Mouse (Mus musculus) hindbrain, embryonic 13.5 days (tissue): ENCODE results near the gene Ifna5. TPM values are rescaled to one million over a fixed set of nuclear protein-coding genes. Genes with fewer than 3 reads are reported as not detected.
A peak's percentile ranks its signal among the peaks of the same experiment; 100 is the strongest.

ENCODE experiments used
- ATAC-seq: fragments of 200-750 bp; cut with Nextera tagmentation; 2 replicates; pipeline ENCODE4 v1.8.0; 2017; ENCODE audit warnings: moderate TSS enrichment; ENCODE audit not compliant: low FRiP score
- H3K27ac ChIP-seq: fragments of 300-500 bp; sonication (generic); 2 replicates; pipeline ENCODE4 v1.5.1; 2015; ENCODE audit warnings: inconsistent platforms, mild to moderate bottlenecking, moderate library complexity
- H3K27me3 ChIP-seq: fragments of 300-500 bp; sonication (generic); 2 replicates; pipeline ENCODE4 v1.6.1; 2015; ENCODE audit warnings: mild to moderate bottlenecking, inconsistent platforms
- H3K36me3 ChIP-seq: fragments of 300-500 bp; sonication (generic); 2 replicates; pipeline ENCODE4 v1.6.1; 2015; ENCODE audit warnings: mild to moderate bottlenecking, inconsistent platforms
- H3K4me1 ChIP-seq: fragments of 300-500 bp; sonication (generic); replicated peaks from 2 replicates; pipeline ENCODE4 v1.6.1; 2015; ENCODE audit warnings: inconsistent platforms
- H3K4me2 ChIP-seq: fragments of 300-500 bp; sonication (generic); 2 replicates; pipeline ENCODE4 v1.6.1; 2015; ENCODE audit warnings: inconsistent platforms, mild to moderate bottlenecking, moderate library complexity
- H3K4me3 ChIP-seq: fragments of 300-500 bp; sonication (generic); 2 replicates; pipeline ENCODE4 v1.5.1; 2015; ENCODE audit warnings: mild to moderate bottlenecking, inconsistent platforms
- H3K9ac ChIP-seq: fragments of 300-500 bp; sonication (generic); 2 replicates; pipeline ENCODE4 v1.6.1; 2015; ENCODE audit warnings: mild to moderate bottlenecking, inconsistent platforms
- H3K9me3 ChIP-seq: fragments of 300-500 bp; sonication (generic); 2 replicates; pipeline ENCODE4 v1.6.1; 2016; ENCODE audit warnings: inconsistent platforms
- WGBS: fragments of 180-500 bp; shearing (Covaris S2); methylation state at CpG from one replicate; pipeline ENCODE4 v1.1.7; 2015; 5-methylcytosine and 5-hydroxymethylcytosine counted together
- polyA plus RNA-seq: library from polyadenylated mRNA; unstranded; fragments of >200 nt; fragmentation: Nextera tagmentation; extraction: Ambion mirVana; gene quantifications from 2 replicates; pipeline ENCODE4 v1.2.1, GENCODE M21; 2015

Gene Ifna5
- polyA plus RNA-seq, 1 experiment from 2014 or later: not detected

- Histone ChIP-seq H3K9ac (0 out of 2 replicates have a peak overlapping the region, but pooled peaks have one; percentile 68), H3K9me3 (no peaks in the 10 kb centered on the region), H3K27me3 (peaks cover 33% of the 10 kb centered on the region), H3K36me3 (no peaks in the 10 kb centered on the region), H3K4me1 (peaks cover 17% of the 10 kb centered on the region), H3K4me3 (peak overlapping the region; percentile 53), H3K27ac (no peak overlapping the region), H3K4me2 (peak overlapping the region; percentile 93)
- WGBS: 1% methylated on average over 8 of the region's 8 CpGs
- peak; percentile 70 for ATAC-seq
Observed at GRCm38 (mm10) chr4:88867366-88867925, 32.1 kb downstream of the Ifna5 start.

- H3K4me2 ChIP-seq: peak overlapping the region; percentile 93
- H3K4me1 ChIP-seq: peaks cover 14% of the 10 kb centered on the region
- H3K4me3 ChIP-seq: peak overlapping the region; percentile 53
- no peak overlapping the region for H3K27ac ChIP-seq
- peaks cover 27% of the 10 kb centered on the region for H3K27me3 ChIP-seq
- H3K36me3 ChIP-seq: no peaks in the 10 kb centered on the region
- peak overlapping the region; percentile 68 for H3K9ac ChIP-seq
- H3K9me3 ChIP-seq: no peaks in the 10 kb centered on the region
- peak; percentile 81 for ATAC-seq
- WGBS: 8% methylated on average over 31 of the region's 31 CpGs
Observed at GRCm38 (mm10) chr4:88867926-88868911, 32.9 kb downstream of the Ifna5 start.

- 2% methylated on average over 2 of the region's 2 CpGs for WGBS
- Histone ChIP-seq H3K4me2 (no peak overlapping the region), H3K36me3 (no peaks in the 10 kb centered on the region), H3K4me1 (peaks cover 10% of the 10 kb centered on the region), H3K9me3 (no peaks in the 10 kb centered on the region), H3K9ac (no peak overlapping the region), H3K4me3 (no peak overlapping the region), H3K27ac (no peak overlapping the region), H3K27me3 (0 out of 2 replicates have a peak, but pooled peaks cover 16% of the 10 kb centered on the region)
- no peak for ATAC-seq
Observed at GRCm38 (mm10) chr4:88872691-88873090, 37.4 kb downstream of the Ifna5 start.

GRCm38 (mm10) chr4:88875435-88876095, 40.2 kb downstream of the Ifna5 start:
- no peaks in the 10 kb centered on the region for H3K36me3 ChIP-seq
- ATAC-seq: no peak
- no peak overlapping the region for H3K4me2 ChIP-seq
- WGBS: 93% methylated on average over 3 of the region's 4 CpGs
- H3K4me3 ChIP-seq: no peak overlapping the region
- no peak overlapping the region for H3K9ac ChIP-seq
- H3K27ac ChIP-seq: no peak overlapping the region
- H3K27me3 ChIP-seq: 0 out of 2 replicates have a peak, but pooled peaks cover 11% of the 10 kb centered on the region
- H3K9me3 ChIP-seq: no peaks in the 10 kb centered on the region
- no peaks in the 10 kb centered on the region for H3K4me1 ChIP-seq

- Histone ChIP-seq H3K36me3 (no peaks in the 10 kb centered on the region), H3K4me3 (no peak overlapping the region), H3K4me2 (no peak overlapping the region), H3K27ac (no peak overlapping the region), H3K9me3 (no peaks in the 10 kb centered on the region), H3K4me1 (no peaks in the 10 kb centered on the region), H3K27me3 (0 out of 2 replicates have a peak, but pooled peaks cover 7% of the 10 kb centered on the region), H3K9ac (no peak overlapping the region)
- WGBS: 92% methylated on average over 4 of the region's 4 CpGs
- ATAC-seq: no peak
Observed at GRCm38 (mm10) chr4:88876520-88876919, 41.2 kb downstream of the Ifna5 start.

GRCm38 (mm10) chr4:88878246-88878645, 42.9 kb downstream of the Ifna5 start:
- Histone ChIP-seq H3K4me1 (no peaks in the 10 kb centered on the region), H3K9me3 (no peaks in the 10 kb centered on the region), H3K36me3 (no peaks in the 10 kb centered on the region), H3K4me3 (no peak overlapping the region), H3K9ac (no peak overlapping the region), H3K27me3 (no peaks in the 10 kb centered on the region), H3K4me2 (no peak overlapping the region), H3K27ac (no peak overlapping the region)
- ATAC-seq: no peak
- WGBS: 52% methylated on average over 10 of the region's 10 CpGs

GRCm38 (mm10) chr4:88878772-88879171, 43.4 kb downstream of the Ifna5 start:
- Histone ChIP-seq H3K27ac (no peak overlapping the region), H3K27me3 (no peaks in the 10 kb centered on the region), H3K4me3 (no peak overlapping the region), H3K4me2 (no peak overlapping the region), H3K4me1 (no peaks in the 10 kb centered on the region), H3K36me3 (no peaks in the 10 kb centered on the region), H3K9ac (no peak overlapping the region), H3K9me3 (no peaks in the 10 kb centered on the region)
- WGBS: 80% methylated on average over 4 of the region's 4 CpGs
- no peak for ATAC-seq

- no peaks in the 10 kb centered on the region for H3K36me3 ChIP-seq
- no peaks in the 10 kb centered on the region for H3K9me3 ChIP-seq
- 90% methylated on average over 8 of the region's 8 CpGs for WGBS
- no peak within 1 kb of the TSS for H3K9ac ChIP-seq
- H3K4me3 ChIP-seq: no peak within 1 kb of the TSS
- no peaks in the 10 kb centered on the region for H3K4me1 ChIP-seq
- no peak within 1 kb of the TSS for H3K4me2 ChIP-seq
- no peaks in the 10 kb centered on the region for H3K27me3 ChIP-seq
- H3K27ac ChIP-seq: no peak within 1 kb of the TSS
- no peak for ATAC-seq
Observed at GRCm38 (mm10) chr4:88880101-88880500, 44.8 kb downstream of the Ifna5 start, which contains the start of gene Ifne. TSS of gene Ifne (minus strand) at chr4:88880201.

Other genes starting within 250 kb of the Ifna5 start
- not detected in 2 replicates for gene Ifna9, start 243.1 kb upstream of the Ifna5 start, polyA plus RNA-seq
- gene Ifna12, start 232.1 kb upstream of the Ifna5 start, polyA plus RNA-seq: not detected in 2 replicates
- not detected in 2 replicates for gene C87499, start 201.1 kb upstream of the Ifna5 start, polyA plus RNA-seq
- gene Ifna13, start 191.1 kb upstream of the Ifna5 start, polyA plus RNA-seq: not detected in 2 replicates
- gene Ifna16, start 158.6 kb upstream of the Ifna5 start, polyA plus RNA-seq: not detected in 2 replicates
- not detected in 2 replicates for gene Ifna2, start 151.6 kb upstream of the Ifna5 start, polyA plus RNA-seq
- gene Ifnab, start 144.2 kb upstream of the Ifna5 start, polyA plus RNA-seq: not detected in 2 replicates
- 1.6 and 2.6 TPM in 2 replicates for gene Gm26566, start 113.7 kb upstream of the Ifna5 start, polyA plus RNA-seq
- gene Klhl9, start 113.1 kb upstream of the Ifna5 start, polyA plus RNA-seq: 129 and 130 TPM in 2 replicates
- not detected in 2 replicates for gene Gm13271, start 80.7 kb upstream of the Ifna5 start, polyA plus RNA-seq
- 0.22 TPM in 1 of 2 replicates, not detected in the other for gene Gm13283, start 75.4 kb upstream of the Ifna5 start, polyA plus RNA-seq
- 0.22 TPM in 1 of 2 replicates, not detected in the other for gene Gm13290, start 61.7 kb upstream of the Ifna5 start, polyA plus RNA-seq
- gene Gm13289, start 58.6 kb upstream of the Ifna5 start, polyA plus RNA-seq: not detected in 2 replicates
- gene Gm13272, start 55.7 kb upstream of the Ifna5 start, polyA plus RNA-seq: not detected in 2 replicates
- gene Ifnz, start 53.4 kb upstream of the Ifna5 start, polyA plus RNA-seq: not detected in 2 replicates
- not detected in 2 replicates for gene Gm13276, start 49.8 kb upstream of the Ifna5 start, polyA plus RNA-seq
- gene Gm13277, start 46.9 kb upstream of the Ifna5 start, polyA plus RNA-seq: not detected in 2 replicates
- not detected in 2 replicates for gene Gm13278, start 44.0 kb upstream of the Ifna5 start, polyA plus RNA-seq
- gene Gm13275, start 41.0 kb upstream of the Ifna5 start, polyA plus RNA-seq: not detected in 2 replicates
- not detected in 2 replicates for gene Gm13279, start 38.1 kb upstream of the Ifna5 start, polyA plus RNA-seq
- not detected in 2 replicates for gene Gm13285, start 35.9 kb upstream of the Ifna5 start, polyA plus RNA-seq
- not detected in 2 replicates for gene Gm13287, start 32.3 kb upstream of the Ifna5 start, polyA plus RNA-seq
- not detected in 2 replicates for gene Gm13288, start 30.0 kb upstream of the Ifna5 start, polyA plus RNA-seq
- not detected in 2 replicates for gene Ifna7, start 19.3 kb upstream of the Ifna5 start, polyA plus RNA-seq
- not detected in 2 replicates for gene Ifna11, start 15.6 kb upstream of the Ifna5 start, polyA plus RNA-seq
- gene Ifna6, start 8.1 kb upstream of the Ifna5 start, polyA plus RNA-seq: not detected in 2 replicates
- gene Ifna4, start 6.3 kb downstream of the Ifna5 start, polyA plus RNA-seq: not detected in 2 replicates
- not detected in 2 replicates for gene Ifna1, start 14.6 kb downstream of the Ifna5 start, polyA plus RNA-seq
- not detected in 2 replicates for gene Ifne, start 44.7 kb downstream of the Ifna5 start, polyA plus RNA-seq